Mouse (Mus musculus) MEL (cell line): ENCODE results near the gene Nell2. TPM values are rescaled to one million over a fixed set of nuclear protein-coding genes. Genes with fewer than 3 reads are reported as not detected.

ENCODE experiments used
- DNase-seq: peaks from one replicate; pipeline ENCODE4 v3.0.0; 2011; ENCODE audit warnings: low read depth, low spot score
- H3K27ac ChIP-seq: 2 replicates; pipeline ENCODE4 v1.5.1; 2012; ENCODE audit warnings: low read depth, mild to moderate bottlenecking, control low read depth, low read length, moderate library complexity; ENCODE audit not compliant: control insufficient read depth
- H3K27me3 ChIP-seq, 2 experiments: fragments of 150-350 bp in 1 of 2; sonication (generic) in 1 of 2; 2 replicates each; pipeline ENCODE4 v1.6.1; 2012; ENCODE audit warnings: low read length in 2 of 2, mild to moderate bottlenecking in 2 of 2, improper control_type of control experiment in 1 of 2, moderate library complexity in 1 of 2; ENCODE audit not compliant: insufficient read depth in 2 of 2, control insufficient read depth in 1 of 2
- H3K36me3 ChIP-seq, 2 experiments: 2 replicates each; pipeline ENCODE4 v1.6.1; 2012 to 2014; ENCODE audit warnings: low read length in 2 of 2, improper control_type of control experiment in 1 of 2, inconsistent platforms in 1 of 2, mild to moderate bottlenecking in 1 of 2; ENCODE audit not compliant: insufficient read depth in 2 of 2, control insufficient read depth in 1 of 2
- H3K4me1 ChIP-seq, 2 experiments: fragments of 150-350 bp in 1 of 2; sonication (generic) in 1 of 2; 2 replicates each; pipeline ENCODE4 v1.6.1; 2012; ENCODE audit warnings: low read length in 2 of 2, improper control_type of control experiment in 1 of 2, mild to moderate bottlenecking in 1 of 2; ENCODE audit not compliant: insufficient read depth in 2 of 2, control insufficient read depth in 1 of 2
- H3K4me3 ChIP-seq, 2 experiments: fragments of 150-350 bp in 1 of 2; sonication (generic) in 1 of 2; 2 replicates each; pipeline ENCODE4 v1.5.1; 2012; ENCODE audit warnings: low read depth in 2 of 2, low read length in 2 of 2, mild to moderate bottlenecking in 2 of 2, moderate library complexity in 2 of 2, control low read depth in 1 of 2, improper control_type of control experiment in 1 of 2; ENCODE audit not compliant: control insufficient read depth in 1 of 2, insufficient read depth in 1 of 2
- H3K79me2 ChIP-seq: 2 replicates; pipeline ENCODE4 v1.6.1; 2012; ENCODE audit warnings: mild to moderate bottlenecking, low read length, moderate library complexity; ENCODE audit not compliant: control insufficient read depth, poor library complexity, insufficient read depth
- H3K9ac ChIP-seq: 2 replicates; pipeline ENCODE4 v1.6.1; 2012; ENCODE audit warnings: low read depth, mild to moderate bottlenecking, control low read depth, low read length, moderate library complexity; ENCODE audit not compliant: control insufficient read depth, poor library complexity, severe bottlenecking
- H3K9me3 ChIP-seq: fragments of 150-350 bp; sonication (generic); replicated peaks from 2 replicates; pipeline ENCODE4 v1.6.1; 2012; ENCODE audit warnings: mild to moderate bottlenecking, low read length, improper control_type of control experiment, moderate library complexity; ENCODE audit not compliant: insufficient read depth
- BHLHE40 ChIP-seq: IDR thresholded peaks from 2 replicates; pipeline ENCODE4 v1.6.1; 2012; ENCODE audit warnings: low read depth, mild to moderate bottlenecking, inconsistent platforms, low read length, improper control_type of control experiment, borderline replicate concordance
- CHD1 ChIP-seq: IDR thresholded peaks from 2 replicates; pipeline ENCODE4 v1.6.1; 2012; ENCODE audit warnings: low read depth, mild to moderate bottlenecking, inconsistent platforms, low read length, improper control_type of control experiment
- E2F4 ChIP-seq: IDR thresholded peaks from 2 replicates; pipeline ENCODE4 v1.6.1; 2011; ENCODE audit warnings: low read depth, low read length, improper control_type of control experiment, borderline replicate concordance
- EP300 ChIP-seq, 2 experiments: IDR thresholded peaks; 2 replicates each; pipeline ENCODE4 v1.6.1; 2011; ENCODE audit warnings: improper control_type of control experiment in 2 of 2, low read length in 2 of 2, low read depth in 1 of 2, mild to moderate bottlenecking in 1 of 2
- ETS1 ChIP-seq: IDR thresholded peaks from 2 replicates; pipeline ENCODE4 v1.6.1; 2012; ENCODE audit warnings: low read depth, mild to moderate bottlenecking, inconsistent platforms, low read length, improper control_type of control experiment, moderate library complexity
- GATA1 ChIP-seq: IDR thresholded peaks from 2 replicates; pipeline ENCODE4 v1.6.1; 2011; ENCODE audit warnings: low read depth, low read length, improper control_type of control experiment
- HCFC1 ChIP-seq: IDR thresholded peaks from 2 replicates; pipeline ENCODE4 v1.6.1; 2012; ENCODE audit warnings: low read depth, mild to moderate bottlenecking, inconsistent platforms, low read length, improper control_type of control experiment, moderate library complexity
- MAFK ChIP-seq: IDR thresholded peaks from 2 replicates; pipeline ENCODE4 v1.6.1; 2011; ENCODE audit warnings: low read depth, mild to moderate bottlenecking, low read length, improper control_type of control experiment, borderline replicate concordance
- MAX ChIP-seq: IDR thresholded peaks from 2 replicates; pipeline ENCODE4 v1.6.1; 2011; ENCODE audit warnings: low read length, improper control_type of control experiment
- MAZ ChIP-seq: IDR thresholded peaks from 2 replicates; pipeline ENCODE4 v1.6.1; 2012; ENCODE audit warnings: low read depth, mild to moderate bottlenecking, inconsistent platforms, low read length, improper control_type of control experiment
- MEF2A ChIP-seq: IDR thresholded peaks from 2 replicates; pipeline ENCODE4 v1.6.1; 2014; ENCODE audit warnings: low read depth, mild to moderate bottlenecking, inconsistent platforms, low read length, improper control_type of control experiment; ENCODE audit not compliant: poor library complexity, insufficient replicate concordance, severe bottlenecking; ENCODE audit errors: extremely low read depth
- MXI1 ChIP-seq: IDR thresholded peaks from 2 replicates; pipeline ENCODE4 v1.6.1; 2011; ENCODE audit warnings: mild to moderate bottlenecking, low read depth, low read length, improper control_type of control experiment
- MYC ChIP-seq: IDR thresholded peaks from 2 replicates; pipeline ENCODE4 v1.6.1; 2011; ENCODE audit warnings: low read depth, mild to moderate bottlenecking, low read length, improper control_type of control experiment, moderate library complexity
- NELFE ChIP-seq: IDR thresholded peaks from 2 replicates; pipeline ENCODE4 v1.6.1; 2011; ENCODE audit warnings: low read depth, low read length, improper control_type of control experiment
- POLR2A ChIP-seq, 2 experiments: IDR thresholded peaks; 2 replicates each; pipeline ENCODE4 v1.6.1; 2011 to 2012; ENCODE audit warnings: low read length in 2 of 2, mild to moderate bottlenecking in 2 of 2, control low read depth in 1 of 2, improper control_type of control experiment in 1 of 2, low read depth in 1 of 2, moderate library complexity in 1 of 2; ENCODE audit not compliant: control insufficient read depth in 1 of 2, insufficient read depth in 1 of 2, poor library complexity in 1 of 2
- POLR2AphosphoS2 ChIP-seq: IDR thresholded peaks from 2 replicates; pipeline ENCODE4 v1.6.1; 2011; ENCODE audit warnings: low read length, improper control_type of control experiment
- RAD21 ChIP-seq: IDR thresholded peaks from 2 replicates; pipeline ENCODE4 v1.6.1; 2011; ENCODE audit warnings: mild to moderate bottlenecking, low read depth, low read length, improper control_type of control experiment
- RCOR1 ChIP-seq: IDR thresholded peaks from 2 replicates; pipeline ENCODE4 v1.6.1; 2012; ENCODE audit warnings: low read depth, mild to moderate bottlenecking, inconsistent platforms, low read length, improper control_type of control experiment
- TBP ChIP-seq: IDR thresholded peaks from 2 replicates; pipeline ENCODE4 v1.8.0; 2011; ENCODE audit warnings: low read depth, low read length, improper control_type of control experiment
- UBTF ChIP-seq: IDR thresholded peaks from 2 replicates; pipeline ENCODE4 v1.6.1; 2012; ENCODE audit warnings: low read depth, mild to moderate bottlenecking, inconsistent platforms, low read length, improper control_type of control experiment, moderate library complexity, borderline replicate concordance; ENCODE audit not compliant: insufficient read depth
- USF1 ChIP-seq: IDR thresholded peaks from 2 replicates; pipeline ENCODE4 v1.6.1; 2014; ENCODE audit warnings: low read depth, mild to moderate bottlenecking, inconsistent platforms, low read length, improper control_type of control experiment, moderate library complexity
- USF2 ChIP-seq, 2 experiments: IDR thresholded peaks; 2 replicates each; pipeline ENCODE4 v1.6.1; 2011 to 2012; ENCODE audit warnings: improper control_type of control experiment in 2 of 2, low read length in 2 of 2, borderline replicate concordance in 1 of 2, inconsistent platforms in 1 of 2, low read depth in 1 of 2, mild to moderate bottlenecking in 1 of 2; ENCODE audit not compliant: insufficient read depth in 1 of 2
- ZC3H11A ChIP-seq: IDR thresholded peaks from 2 replicates; pipeline ENCODE4 v1.6.1; 2012; ENCODE audit warnings: low read depth, mild to moderate bottlenecking, inconsistent platforms, low read length, improper control_type of control experiment
- ZMIZ1 ChIP-seq: IDR thresholded peaks from 2 replicates; pipeline ENCODE4 v1.6.1; 2012; ENCODE audit warnings: low read depth, mild to moderate bottlenecking, inconsistent platforms, low read length, improper control_type of control experiment, moderate library complexity
- polyA plus RNA-seq, 2 experiments: library from polyadenylated mRNA; stranded (reverse) in 1 of 2; unstranded in 1 of 2; fragments of >175 nt in 1 of 2; fragments of >200 nt in 1 of 2; gene quantifications; 2 replicates each; pipeline versions ENCODE4 v1.2.1 to v1.2.4; 2012; ENCODE audit warnings: low replicate concordance in 2 of 2, low read depth in 1 of 2; ENCODE audit not compliant: insufficient read length in 2 of 2, insufficient read depth in 1 of 2, missing spikeins in 1 of 2
- total RNA-seq: library from RNA; depleted of rRNA; stranded (reverse); fragments of 300-350 nt; gene quantifications from 2 replicates; pipeline ENCODE4 v1.2.3, GENCODE M21; 2012

Nell2 gene
- total and polyA plus RNA-seq, 3 experiments: not detected

- no peaks in the 10 kb centered on the region for H3K79me2 ChIP-seq
- no peaks in the 10 kb centered on the region for H3K9me3 ChIP-seq
- H3K27me3 ChIP-seq: 0 out of 4 replicates have a peak, but pooled peaks cover 0 to 2% of the 10 kb centered on the region in 2 experiments
- H3K9ac ChIP-seq: no peak overlapping the region
- peak; percentile 85 for TF ChIP-seq MAFK
- no peak for TF ChIP-seq BHLHE40
- TF ChIP-seq, all 39 proteins: peak for 1
- Histone ChIP-seq H3K4me3 (no peak overlapping the region), H3K27ac (no peak overlapping the region), H3K36me3 (no peaks in the 10 kb centered on the region), H3K4me1 (no peaks in the 10 kb centered on the region)
- DNase-seq: no peak
Measured at GRCm38 (mm10) chr15:95561303-95561702, 32.9 kb upstream of the Nell2 start.

- Histone ChIP-seq H3K27ac (no peak overlapping the region), H3K4me1 (no peaks in the 10 kb centered on the region), H3K36me3 (no peaks in the 10 kb centered on the region), H3K79me2 (no peaks in the 10 kb centered on the region), H3K27me3 (no peaks in the 10 kb centered on the region), H3K9me3 (no peaks in the 10 kb centered on the region), H3K4me3 (no peak overlapping the region), H3K9ac (no peak overlapping the region)
- TF ChIP-seq EP300 (IDR thresholded peaks at IDR 0.05; ENCODE audit: low read depth in 1 of 2, low read length in 2 of 2) (no peak), MAZ (no peak), MYC (no peak), CHD1 (no peak), MAX (no peak), E2F4 (no peak), MXI1 (no peak), POLR2A (IDR thresholded peaks at IDR 0.05; ENCODE audit: control insufficient read depth in 1 of 2, insufficient read depth in 1 of 2, low read depth in 1 of 2, low read length in 2 of 2, poor library complexity in 1 of 2) (no peak), RCOR1 (no peak), GATA1 (no peak), ZC3H11A (no peak)
- DNase-seq: no peak
Measured at GRCm38 (mm10) chr15:95550011-95550410, 21.7 kb upstream of the Nell2 start.

DNA sequence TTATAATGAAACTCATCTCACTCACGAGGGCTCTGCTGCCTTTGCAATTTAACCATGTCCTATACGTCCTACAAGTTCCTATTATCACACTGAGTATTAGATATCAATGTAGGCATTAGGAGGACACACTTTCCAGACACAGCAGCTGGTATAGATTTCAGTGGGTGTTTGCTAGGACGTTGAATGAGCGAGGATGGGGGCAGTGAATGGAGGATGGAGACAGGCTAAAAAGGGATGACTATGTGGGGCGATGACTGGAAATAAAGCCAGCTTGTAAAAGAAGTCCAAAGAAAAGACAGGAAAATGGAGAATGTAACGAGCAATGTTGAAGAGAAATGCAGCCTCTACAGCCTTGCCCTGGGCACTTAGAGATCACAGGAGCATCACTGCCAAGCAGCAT lies 14.3 kb upstream of the Nell2 start:
- H3K9ac ChIP-seq: no peak overlapping the region
- H3K27me3 ChIP-seq: no peaks in the 10 kb centered on the region
- H3K4me3 ChIP-seq: no peak overlapping the region
- no peaks in the 10 kb centered on the region for H3K36me3 ChIP-seq
- no peak overlapping the region for H3K27ac ChIP-seq
- TF ChIP-seq TBP: no peak
- no peak for TF ChIP-seq NELFE
- TF ChIP-seq MEF2A: no peak
- no peak for TF ChIP-seq HCFC1
- TF ChIP-seq MAX: no peak
- no peak for TF ChIP-seq POLR2AphosphoS2
- TF ChIP-seq USF2 (IDR thresholded peaks at IDR 0.05; ENCODE audit: borderline replicate concordance in 1 of 2, insufficient read depth in 1 of 2, low read depth in 1 of 2, low read length in 2 of 2): no peak
- no peak for TF ChIP-seq RAD21
- no peak for TF ChIP-seq UBTF
- no peak for TF ChIP-seq USF1
- TF ChIP-seq MYC: no peak
- TF ChIP-seq ZMIZ1: no peak
- TF ChIP-seq ETS1: no peak
- TF ChIP-seq EP300 (IDR thresholded peaks at IDR 0.05; ENCODE audit: low read depth in 1 of 2, low read length in 2 of 2): no peak
- TF ChIP-seq, all 39 proteins: peak for 0
- DNase-seq: no peak
- H3K79me2 ChIP-seq: no peaks in the 10 kb centered on the region
- H3K9me3 ChIP-seq: no peaks in the 10 kb centered on the region
- H3K4me1 ChIP-seq: no peaks in the 10 kb centered on the region
